In genomic region chr15:94981798-94982197, GRCm38 (mm10) we compare ENCODE assay signal across 13 mouse cellular contexts.
"Had no signal": no experiment of that assay in that cellular context is flagged by ENCODE, and none has a peak within 500 bp of the region (broad histone marks: within the 10 kb centered on the region; RNA-seq: fewer than 3 reads in every experiment).

No protein-coding gene starts in this region.

- ATAC-seq: intestine, embryonic 16.5 days; lung, postnatal 0 days; midbrain, embryonic 13.5 days had no signal

- H3K36me3 ChIP-seq: kidney, embryonic 15.5 days; limb, embryonic 10.5 days; liver, embryonic 15.5 days; midbrain, embryonic 13.5 days; stomach, embryonic 15.5 days had no signal

- H3K9ac ChIP-seq: kidney, embryonic 15.5 days; liver, embryonic 15.5 days; midbrain, embryonic 13.5 days; stomach, embryonic 15.5 days had no signal

- DNase-seq: kidney, adult 2 months; kidney, postnatal 14 days; lung, adult 2 months; lung, postnatal 36 days; thymus, postnatal 36 days had no signal

- H3K4me3 ChIP-seq: kidney, embryonic 15.5 days; limb, embryonic 10.5 days; liver, embryonic 15.5 days; midbrain, embryonic 13.5 days; stomach, embryonic 15.5 days had no signal

- H3K4me2 ChIP-seq: kidney, embryonic 15.5 days; liver, embryonic 11.5 days; liver, embryonic 15.5 days; midbrain, embryonic 13.5 days; stomach, embryonic 15.5 days had no signal

- H3K9me3 ChIP-seq: kidney, embryonic 15.5 days; limb, embryonic 10.5 days; liver, embryonic 15.5 days; midbrain, embryonic 13.5 days; stomach, embryonic 15.5 days had no signal

- H3K4me1 ChIP-seq: kidney, embryonic 15.5 days; liver, embryonic 15.5 days; midbrain, embryonic 13.5 days; stomach, embryonic 15.5 days had no signal

- H3K27ac ChIP-seq: kidney, embryonic 15.5 days; limb, embryonic 10.5 days; liver, embryonic 15.5 days; midbrain, embryonic 13.5 days; stomach, embryonic 15.5 days had no signal

- H3K27me3 ChIP-seq: kidney, embryonic 15.5 days; liver, embryonic 15.5 days; midbrain, embryonic 13.5 days; stomach, embryonic 15.5 days had no signal
